Comparison of ENCODE assay signal across 23 mouse cellular contexts in genomic region chr3:105698311-105698710, GRCm38 (mm10). TPM values are rescaled to one million over a fixed set of nuclear protein-coding genes. Genes with fewer than 3 reads are reported as not detected.
DNase-seq lines count a peak whose midpoint lies in the region; ATAC-seq and TF ChIP-seq lines count a peak whose summit lies in the region.
"Had no signal": no experiment of that assay in that cellular context is flagged by ENCODE, and none has a peak within 500 bp of the region (broad histone marks: within the 10 kb centered on the region; RNA-seq: fewer than 3 reads in every experiment).

No protein-coding gene starts in this region.

- no peak overlapping the region for H3K4me2 ChIP-seq in heart, postnatal 0 days (ENCODE audit: low read depth, low read length)
- H3K4me2 ChIP-seq in liver, embryonic 13.5 days = peak overlapping the region; percentile 44
- H3K4me2 ChIP-seq: forebrain, embryonic 13.5 days; heart, embryonic 11.5 days; midbrain, embryonic 11.5 days had no signal

- no peaks in the 10 kb centered on the region for H3K9me3 ChIP-seq in heart, postnatal 0 days (replicated peaks; ENCODE audit: control insufficient read depth, low read length)
- no peaks in the 10 kb centered on the region for H3K9me3 ChIP-seq in liver, embryonic 13.5 days (replicated peaks)
- H3K9me3 ChIP-seq: forebrain, embryonic 13.5 days; limb, embryonic 10.5 days had no signal

- H3K27me3 ChIP-seq in heart, postnatal 0 days (ENCODE audit: control insufficient read depth, insufficient read depth, low read length) = no peaks in the 10 kb centered on the region
- H3K27me3 ChIP-seq in liver, embryonic 13.5 days = peaks cover 38% of the 10 kb centered on the region

- no peak for TF ChIP-seq EP300 in heart, postnatal 0 days (IDR thresholded peaks at IDR 0.05; ENCODE audit: low read depth)

- WGBS in heart, postnatal 0 days = 64% methylated on average over 1 of the region's 1 CpGs
- WGBS in liver, embryonic 13.5 days (ENCODE audit: insufficient replicate concordance) = 9% methylated on average over 1 of the region's 1 CpGs

- H3K9ac ChIP-seq in heart, postnatal 0 days (replicated peaks; ENCODE audit: low read depth, low read length) = no peak overlapping the region
- H3K9ac ChIP-seq in liver, embryonic 13.5 days = peak overlapping the region; percentile 34; the same call in 1 of the 2 replicates
- H3K9ac ChIP-seq: forebrain, embryonic 13.5 days had no signal

- H3K4me3 ChIP-seq in heart, postnatal 0 days (ENCODE audit: low read depth, low read length) = no peak overlapping the region
- no peak overlapping the region for H3K4me3 ChIP-seq in liver, embryonic 13.5 days (replicated peaks)
- H3K4me3 ChIP-seq: forebrain, embryonic 13.5 days; left cerebral cortex, adult 2 months; limb, embryonic 10.5 days had no signal

- H3K27ac ChIP-seq in heart, postnatal 0 days (ENCODE audit: low read depth) = 0 out of 2 replicates have a peak overlapping the region, but pooled peaks have one; percentile 75
- H3K27ac ChIP-seq in liver, embryonic 13.5 days = peak overlapping the region; percentile 87
- H3K27ac ChIP-seq: forebrain, embryonic 13.5 days; limb, embryonic 10.5 days had no signal

- ATAC-seq in heart, postnatal 0 days (ENCODE audit: insufficient read depth, low read depth) = no peak
- peak; percentile 59 for ATAC-seq in liver, embryonic 13.5 days (ENCODE audit: low read depth)
- ATAC-seq: forebrain, embryonic 13.5 days; Patski had no signal

- H3K36me3 ChIP-seq in heart, postnatal 0 days (replicated peaks; ENCODE audit: control insufficient read depth, insufficient read depth, low read length) = no peaks in the 10 kb centered on the region
- no peaks in the 10 kb centered on the region for H3K36me3 ChIP-seq in liver, embryonic 13.5 days
- H3K36me3 ChIP-seq: limb, embryonic 10.5 days had no signal

- intact Hi-C loops in heart, postnatal 14 days (cut with DNase I) = no loop called here

- peaks cover 69% of the 10 kb centered on the region for H3K4me1 ChIP-seq in heart, postnatal 0 days (ENCODE audit: control insufficient read depth, insufficient read depth)
- H3K4me1 ChIP-seq in liver, embryonic 13.5 days (replicated peaks) = peaks cover 69% of the 10 kb centered on the region

- no peak for TF ChIP-seq CTCF in heart, postnatal 0 days (IDR thresholded peaks at IDR 0.05; ENCODE audit: low read depth)

- no peak for DNase-seq in heart, postnatal 0 days (ENCODE audit: low spot score)
- DNase-seq in heart, postnatal 14 days = no peak
- peak; percentile 69 for DNase-seq in c-Kit-positive CD71-positive TER-119-positive erythroid progenitor cells, embryonic 14.5 days (ENCODE audit: low spot score)
- peak; percentile 62 for DNase-seq in liver, embryonic 13.5 days
- DNase-seq in frontal cortex, adult 2 months (ENCODE audit: extremely low spot score in 1 of 2, low spot score in 1 of 2) = no peak
- DNase-seq in ovary, adult 18-20 months (ENCODE audit: low spot score) = no peak
- DNase-seq in layer of hippocampus, postnatal 25 days (ENCODE audit: extremely low spot score in 1 of 2, low spot score in 1 of 2) = no peak
- DNase-seq: adrenal gland, adult 8-10 months; cerebellum, adult 11 months; cerebellum, postnatal 25 days; embryo, embryonic 11 days; gastrocnemius, postnatal 36 days; kidney, adult 8-10 months; kidney, postnatal 25 days; lung, adult 18-20 months; lung, postnatal 14 days had no signal

RNA-seq across cellular contexts. Expression of gene Inka2, which starts 6.1 kb away (rescaled TPM):
- 1.6 and 4.5 TPM in 2 replicates for total RNA-seq in heart, postnatal 0 days (2014; rRNA removed; ENCODE audit: low replicate concordance)
- 4.4 and 8.9 TPM in 2 replicates for polyA plus RNA-seq in heart, postnatal 0 days (2015; fragmentation: Nextera tagmentation; extraction: Ambion mirVana)
- total RNA-seq in heart, postnatal 14 days (2021) = 10 to 100 TPM; 35.5 to 37.7 TPM
- polyA plus RNA-seq in liver, embryonic 13.5 days (2015; fragmentation: Nextera tagmentation; extraction: Ambion mirVana) = 0.31 and 0.35 TPM in 2 replicates
- polyA plus RNA-seq in frontal cortex, adult 2 months (2012; rRNA removed) = 52.9 and 59.1 TPM in 2 replicates
- total RNA-seq in layer of hippocampus, postnatal 25 days (2021) = 10 to 100 TPM; 61.9 to 72.7 TPM
- total RNA-seq: monocyte, adult 5-6 weeks had no signal

RNA-seq across cellular contexts. Expression of gene Ddx20, which starts 10.9 kb away (rescaled TPM):
- 12.6 and 19.7 TPM in 2 replicates for total RNA-seq in heart, postnatal 0 days (2014; rRNA removed; ENCODE audit: low replicate concordance)
- 11.6 and 15.1 TPM in 2 replicates for polyA plus RNA-seq in heart, postnatal 0 days (2015; fragmentation: Nextera tagmentation; extraction: Ambion mirVana)
- total RNA-seq in heart, postnatal 14 days (2021) = 10 to 100 TPM; 11.2 to 12.7 TPM
- polyA plus RNA-seq in liver, embryonic 13.5 days (2015; fragmentation: Nextera tagmentation; extraction: Ambion mirVana) = 24.8 and 28.9 TPM in 2 replicates
- polyA plus RNA-seq in frontal cortex, adult 2 months (2012; rRNA removed) = 10.3 and 10.8 TPM in 2 replicates
- 10 to 100 TPM; 11.5 to 12.0 TPM for total RNA-seq in layer of hippocampus, postnatal 25 days (2021)

Comparison
In these comparisons a context has a peak if more than half of its experiments do, and no peak if none do; other contexts are left out.
1. DNase-seq: peak in c-Kit-positive CD71-positive TER-119-positive erythroid progenitor cells, embryonic 14.5 days (single experiment) and liver, embryonic 13.5 days (single experiment); none in heart, postnatal 0 days (single experiment), heart, postnatal 14 days (0 of 2), frontal cortex, adult 2 months (0 of 2), ovary, adult 18-20 months (single experiment) and layer of hippocampus, postnatal 25 days (0 of 2).